7 mouse cellular contexts compared by ENCODE assay signal in the genomic region with DNA sequence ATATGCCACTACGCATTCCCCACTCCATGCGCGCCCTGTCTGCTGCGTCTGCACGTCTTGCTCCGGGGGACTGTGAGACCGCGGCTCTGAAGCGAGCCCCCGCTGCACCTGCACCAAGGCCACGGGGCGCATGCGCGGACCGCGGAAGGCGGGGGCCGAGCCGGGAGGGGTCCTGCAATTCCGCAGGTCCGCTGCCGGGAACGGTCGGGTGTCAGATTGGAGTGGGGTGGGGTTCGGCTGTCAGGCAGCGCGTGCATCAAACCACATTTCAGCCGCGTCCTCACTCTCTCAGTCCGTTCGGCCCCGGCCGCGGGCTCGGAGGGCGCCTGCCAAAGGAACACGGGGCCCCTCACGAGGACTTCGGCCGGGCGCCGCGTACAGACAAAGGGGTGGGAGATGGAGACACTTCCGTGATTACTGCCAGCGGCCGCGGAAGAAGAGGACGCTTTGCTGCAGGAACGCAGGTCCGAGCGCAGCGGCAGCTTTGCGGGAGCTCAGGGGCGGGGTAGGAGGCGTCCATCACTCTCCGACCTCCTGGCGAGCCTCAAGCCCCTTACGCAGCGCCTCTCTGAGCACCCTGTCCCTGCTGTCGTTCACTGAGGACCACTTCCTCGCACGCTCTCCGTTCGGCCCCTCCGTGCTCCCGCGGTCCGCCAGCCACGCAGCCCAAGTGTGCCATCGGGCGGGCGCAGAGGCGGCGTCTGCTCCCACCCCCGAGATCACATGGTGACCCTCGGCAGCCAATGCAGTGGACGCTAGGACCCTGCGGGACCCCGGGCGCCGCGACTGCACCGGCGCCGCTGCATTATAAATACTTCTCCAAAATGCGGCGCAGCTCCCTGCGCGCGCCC. TPM values are rescaled to one million over a fixed set of nuclear protein-coding genes. Genes with fewer than 3 reads are reported as not detected.
A peak's percentile ranks its signal among the peaks of the same experiment; 100 is the strongest.
DNase-seq lines count a peak whose midpoint lies in the region; ATAC-seq and TF ChIP-seq lines count a peak whose summit lies in the region.

Gene Nat8l, plus strand, starts transcription at position 142 of the 851 bp plus-strand sequence.

- H3K27ac ChIP-seq in intestine, embryonic 15.5 days, result 0 out of 2 replicates have a peak within 1 kb of the TSS, but pooled peaks have one; percentile 23
- no peak within 1 kb of the TSS for H3K27ac ChIP-seq in limb, embryonic 14.5 days (replicated peaks; ENCODE audit: low read depth, low read length)
- H3K27ac ChIP-seq in testis, adult 2 months (ENCODE audit: control insufficient read depth, insufficient read depth, low read depth, low read length), result no peak within 1 kb of the TSS; the same call in 1 of the 2 replicates

- H3K4me2 ChIP-seq in intestine, embryonic 15.5 days (replicated peaks), result peak within 1 kb of the TSS; percentile 100
- peak within 1 kb of the TSS; percentile 96 for H3K4me2 ChIP-seq in limb, embryonic 14.5 days (replicated peaks; ENCODE audit: low read depth, low read length, severe bottlenecking)

- H3K4me3 ChIP-seq in intestine, embryonic 15.5 days (replicated peaks), result peak within 1 kb of the TSS; percentile 63
- H3K4me3 ChIP-seq in limb, embryonic 14.5 days (replicated peaks; ENCODE audit: low read length), result peak within 1 kb of the TSS; percentile 60
- H3K4me3 ChIP-seq in testis, adult 2 months (ENCODE audit: control insufficient read depth, low read depth, low read length), result peak within 1 kb of the TSS; percentile 83

- DNase-seq in adrenal gland, adult 8-10 months, result no peak
- DNase-seq in cerebellum, adult 9-11 months, result peak; percentile 93
- peak; percentile 86 to 90 for DNase-seq in frontal cortex, postnatal 10 days (ENCODE audit: low spot score in 2 of 2)
- DNase-seq in limb, embryonic 14.5 days (ENCODE audit: low spot score), result peak; percentile 53
- DNase-seq in monocyte, adult 2 months (ENCODE audit: low read depth in 1 of 2, low spot score in 2 of 2), result peak; percentile 40 to 61

- H3K36me3 ChIP-seq in intestine, embryonic 15.5 days, result no peaks in the 10 kb centered on the region
- no peaks in the 10 kb centered on the region for H3K36me3 ChIP-seq in limb, embryonic 14.5 days (ENCODE audit: control insufficient read depth, insufficient read depth, low read length)
- no peaks in the 10 kb centered on the region for H3K36me3 ChIP-seq in testis, adult 2 months (ENCODE audit: control insufficient read depth, insufficient read depth, low read length)

- H3K9ac ChIP-seq in intestine, embryonic 15.5 days, result peak within 1 kb of the TSS; percentile 52
- peak within 1 kb of the TSS; percentile 41 for H3K9ac ChIP-seq in limb, embryonic 14.5 days (ENCODE audit: low read depth, low read length, severe bottlenecking)

- no peak for TF ChIP-seq CTCF in testis, adult 2 months (IDR thresholded peaks at IDR 0.05; ENCODE audit: control insufficient read depth, insufficient read depth, insufficient replicate concordance, low read depth, low read length)

- H3K9me3 ChIP-seq in intestine, embryonic 15.5 days, result no peaks in the 10 kb centered on the region
- H3K9me3 ChIP-seq in limb, embryonic 14.5 days (ENCODE audit: control insufficient read depth, low read length), result no peaks in the 10 kb centered on the region

- no peak for TF ChIP-seq POLR2A in limb, embryonic 14.5 days (IDR thresholded peaks at IDR 0.05; ENCODE audit: borderline replicate concordance, extremely low read depth, insufficient read depth, insufficient read length)
- no peak for TF ChIP-seq POLR2A in testis, adult 2 months (IDR thresholded peaks at IDR 0.05; ENCODE audit: control insufficient read depth, low read depth, low read length)

- H3K27me3 ChIP-seq in intestine, embryonic 15.5 days (replicated peaks), result peaks cover 59% of the 10 kb centered on the region
- H3K27me3 ChIP-seq in limb, embryonic 14.5 days (ENCODE audit: control insufficient read depth, insufficient read depth, low read length), result peaks cover 54% of the 10 kb centered on the region
- H3K27me3 ChIP-seq in testis, adult 2 months (ENCODE audit: control insufficient read depth, insufficient read depth, low read length), result no peaks in the 10 kb centered on the region

- H3K4me1 ChIP-seq in intestine, embryonic 15.5 days (replicated peaks), result peaks cover 21% of the 10 kb centered on the region
- peaks cover 6% of the 10 kb centered on the region for H3K4me1 ChIP-seq in limb, embryonic 14.5 days (ENCODE audit: control insufficient read depth, insufficient read depth, low read length)
- peaks cover 25% of the 10 kb centered on the region for H3K4me1 ChIP-seq in testis, adult 2 months (ENCODE audit: control insufficient read depth, insufficient read depth, low read length)

- ATAC-seq in intestine, embryonic 15.5 days, result peak; percentile 76
- peak; percentile 81 for ATAC-seq in limb, embryonic 14.5 days (ENCODE audit: low FRiP score, low read depth)

- WGBS in intestine, embryonic 15.5 days, result under 1% methylated on average over 90 of the region's 90 CpGs
- WGBS in limb, embryonic 14.5 days, result under 1% methylated on average over 70 of the region's 90 CpGs

RNA-seq across cellular contexts. Expression of gene Nat8l, which starts in this region (rescaled TPM):
- 10 to 100 TPM in 3 of 4 experiments, 1 to 10 TPM in 1; 3.0 to 14.4 (median 11.8) TPM for total RNA-seq in adrenal gland, adult 8-10 months (2022)
- polyA plus RNA-seq in intestine, embryonic 15.5 days (2015; fragmentation: Nextera tagmentation; extraction: Ambion mirVana), result 0.29 and 0.34 TPM in 2 replicates
- polyA plus RNA-seq in limb, embryonic 14.5 days (2012; rRNA removed), result 1.1 and 1.2 TPM in 2 replicates
- polyA plus RNA-seq in limb, embryonic 14.5 days (2014; fragmentation: Nextera tagmentation; extraction: Ambion mirVana), result 0.26 and 0.28 TPM in 2 replicates
- 0.40 and 0.41 TPM in 2 replicates for polyA plus RNA-seq in testis, adult 2 months (2012; rRNA removed)

Comparison
In these comparisons a context has a peak if more than half of its experiments do, and no peak if none do; other contexts are left out.
1. Peak in ATAC-seq, H3K4me3 ChIP-seq, H3K27ac ChIP-seq, H3K9ac ChIP-seq and H3K4me2 ChIP-seq in intestine, embryonic 15.5 days; RNA of the gene not detected or under 1 TPM.